Mouse (Mus musculus) ES-E14 (cell line): ENCODE results near the gene Ccdc169.

Experiments
- CHD2 ChIP-seq: IDR thresholded peaks from 2 replicates; pipeline ENCODE4 v1.6.1; 2014; ENCODE audit warnings: mild to moderate bottlenecking, low read depth, low read length, inconsistent platforms
- MAFK ChIP-seq: IDR thresholded peaks from 2 replicates; pipeline ENCODE4 v1.6.1; 2014; ENCODE audit warnings: mild to moderate bottlenecking, low read depth, low read length, inconsistent platforms; ENCODE audit not compliant: insufficient read depth
- ZC3H11A ChIP-seq: IDR thresholded peaks from 2 replicates; pipeline ENCODE4 v1.6.1; 2012; ENCODE audit warnings: low read depth, mild to moderate bottlenecking, inconsistent platforms, low read length, borderline replicate concordance

DNA sequence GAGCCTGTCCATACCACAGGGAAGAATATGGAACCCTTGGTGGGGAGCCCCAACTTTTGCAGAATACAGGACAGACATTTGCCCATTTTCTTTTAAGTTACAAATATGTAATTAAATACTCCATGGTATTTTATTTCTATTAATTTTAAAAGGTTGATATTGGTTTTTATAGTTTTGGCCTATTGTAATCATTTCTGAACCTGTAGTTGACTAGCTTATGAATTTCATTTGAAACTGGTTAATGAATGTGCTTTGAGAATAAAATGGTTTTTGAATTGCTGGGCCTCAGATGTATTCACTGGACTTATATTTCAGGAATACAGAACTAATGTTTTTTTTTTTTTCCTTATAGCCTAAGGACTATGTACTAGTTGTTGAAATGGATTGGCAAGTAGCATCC lies at the start of gene Ccdc169:
- TF ChIP-seq ZC3H11A (no peak), MAFK (no peak), CHD2 (no peak)
